Mouse (Mus musculus) embryonic facial prominence, embryonic 11.5 days (tissue): ENCODE data around the gene Trp53rka. TPM values are rescaled to one million over a fixed set of nuclear protein-coding genes. Genes with fewer than 3 reads are reported as not detected.

ENCODE experiments used
- ATAC-seq: fragments of 200-750 bp; cut with Nextera tagmentation; replicated peaks from 2 replicates; pipeline ENCODE4 v1.8.0; 2017; ENCODE audit warnings: low read depth; ENCODE audit not compliant: insufficient number of reproducible peaks, low FRiP score, low TSS enrichment
- DNase-seq: peaks from one replicate; pipeline ENCODE4 v3.0.0-alpha.2; 2015; ENCODE audit warnings: low spot score
- H3K27ac ChIP-seq: fragments of 300-500 bp; sonication (generic); replicated peaks from 2 replicates; pipeline ENCODE4 v1.5.1; 2014; ENCODE audit warnings: mild to moderate bottlenecking, low read depth, low read length, control low read depth
- H3K27me3 ChIP-seq: fragments of 300-500 bp; sonication (generic); 2 replicates; pipeline ENCODE4 v1.6.1; 2014; ENCODE audit warnings: mild to moderate bottlenecking, low read length, moderate library complexity, mixed read lengths; ENCODE audit not compliant: control insufficient read depth, insufficient read depth
- H3K36me3 ChIP-seq: fragments of 300-500 bp; sonication (generic); replicated peaks from 2 replicates; pipeline ENCODE4 v1.6.1; 2014; ENCODE audit warnings: low read depth, mild to moderate bottlenecking, low read length, moderate library complexity, mixed read lengths; ENCODE audit not compliant: control insufficient read depth, insufficient read depth
- H3K4me1 ChIP-seq: fragments of 300-500 bp; sonication (generic); 2 replicates; pipeline ENCODE4 v1.6.1; 2014; ENCODE audit warnings: low read length, mixed read lengths; ENCODE audit not compliant: control insufficient read depth, insufficient read depth
- H3K4me2 ChIP-seq: fragments of 300-500 bp; sonication (generic); 2 replicates; pipeline ENCODE4 v1.6.1; 2014; ENCODE audit warnings: low read depth, mild to moderate bottlenecking, control low read depth, low read length, moderate library complexity
- H3K4me3 ChIP-seq: fragments of 300-500 bp; sonication (generic); 2 replicates; pipeline ENCODE4 v1.5.1; 2014; ENCODE audit warnings: low read depth, low read length, control low read depth
- H3K9ac ChIP-seq: fragments of 300-500 bp; sonication (generic); replicated peaks from 2 replicates; pipeline ENCODE4 v1.6.1; 2014; ENCODE audit warnings: mild to moderate bottlenecking, control low read depth, low read length
- H3K9me3 ChIP-seq: fragments of 300-500 bp; sonication (generic); replicated peaks from 2 replicates; pipeline ENCODE4 v1.6.1; 2016; ENCODE audit warnings: mild to moderate bottlenecking, low read length, inconsistent platforms, mixed read lengths; ENCODE audit not compliant: control insufficient read depth
- WGBS: fragments of 180-500 bp; shearing (Covaris S2); extraction: QIAGEN DNeasy Blood & Tissue Kit; methylation state at CpG from one replicate; pipeline ENCODE4 v1.1.7; 2014; 5-methylcytosine and 5-hydroxymethylcytosine counted together
- polyA plus RNA-seq: library from polyadenylated mRNA; unstranded; fragments of >200 nt; fragmentation: Nextera tagmentation; extraction: Ambion mirVana; gene quantifications from 2 replicates; pipeline ENCODE4 v1.2.1, GENCODE M21; 2014

Gene Trp53rka
- polyA plus RNA-seq, 1 experiment from 2014 or later: 47.0 TPM

DNA sequence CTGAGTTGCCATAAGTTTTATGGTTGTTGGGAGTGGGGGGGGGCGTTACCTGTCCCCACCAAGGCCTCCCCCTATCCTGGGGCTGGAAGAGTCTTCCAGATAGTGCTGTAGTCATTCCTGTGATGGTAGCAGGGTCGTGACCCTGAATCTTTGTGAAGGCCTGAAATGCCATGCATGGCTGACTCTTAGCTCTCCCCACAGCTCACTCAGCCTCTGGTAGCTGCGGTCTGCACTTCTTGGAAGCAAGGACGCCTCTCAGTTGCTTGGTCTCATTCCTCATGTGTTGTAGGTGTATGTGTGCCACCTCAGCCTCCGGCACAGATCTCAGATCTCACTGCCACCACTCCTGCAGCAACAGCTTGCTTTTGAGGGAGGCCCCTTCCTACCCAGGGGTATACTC is 17.3 kb downstream of the Trp53rka start:
- Histone ChIP-seq H3K27me3 (peaks cover 10% of the 10 kb centered on the region), H3K27ac (no peak overlapping the region), H3K9ac (no peak overlapping the region), H3K36me3 (no peaks in the 10 kb centered on the region), H3K4me2 (no peak overlapping the region), H3K9me3 (no peaks in the 10 kb centered on the region), H3K4me1 (no peaks in the 10 kb centered on the region), H3K4me3 (no peak overlapping the region)
- 54% methylated on average over 5 of the region's 5 CpGs for WGBS
- DNase-seq (no peak), ATAC-seq (no peak)

DNA sequence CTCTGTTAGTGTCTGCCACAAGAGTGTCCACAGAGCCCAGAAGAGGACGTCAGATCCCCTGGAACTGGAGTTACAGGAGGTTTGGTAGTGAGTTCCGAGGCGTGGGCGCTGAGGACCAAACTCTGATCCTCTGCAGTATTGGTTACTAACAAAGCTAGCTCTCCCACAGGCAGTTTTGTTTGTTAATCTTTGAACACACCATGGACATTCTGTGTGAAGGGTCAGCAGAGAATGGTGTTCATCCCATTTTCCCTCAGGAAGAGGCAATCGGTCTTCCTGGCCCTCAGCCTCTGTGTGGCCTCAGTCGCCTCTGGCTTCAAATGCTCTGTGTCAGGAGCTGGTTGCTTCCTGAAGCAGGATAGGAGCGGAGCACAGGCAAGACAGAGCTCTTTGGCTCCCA is 17.7 kb downstream of the Trp53rka start:
- H3K9ac ChIP-seq: no peak overlapping the region
- H3K36me3 ChIP-seq: no peaks in the 10 kb centered on the region
- H3K9me3 ChIP-seq: no peaks in the 10 kb centered on the region
- no peak overlapping the region for H3K4me2 ChIP-seq
- ATAC-seq (no peak), DNase-seq (no peak)
- WGBS: 73% methylated on average over 7 of the region's 7 CpGs
- peaks cover 10% of the 10 kb centered on the region for H3K27me3 ChIP-seq
- no peak overlapping the region for H3K27ac ChIP-seq
- H3K4me1 ChIP-seq: no peaks in the 10 kb centered on the region
- no peak overlapping the region for H3K4me3 ChIP-seq

DNA sequence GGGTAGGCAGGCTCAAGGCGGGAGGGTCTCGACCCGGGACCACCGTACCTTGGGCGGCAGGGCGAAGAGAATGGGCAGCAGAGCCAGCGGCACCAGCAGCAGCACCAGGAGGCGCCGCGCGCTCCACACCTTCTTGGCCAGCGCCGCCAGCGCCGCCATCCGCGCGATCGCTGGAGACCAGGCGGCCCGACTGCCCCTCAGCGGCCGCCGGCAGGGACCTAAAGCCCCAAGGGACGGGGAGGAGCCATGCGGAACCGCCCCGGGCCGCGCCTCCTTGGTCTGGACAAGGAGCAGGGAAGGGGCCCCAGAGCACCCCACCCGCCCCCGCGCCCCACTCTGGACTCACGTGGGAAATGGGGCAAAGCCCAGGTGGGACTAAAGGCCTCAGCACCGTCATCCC is 20.1 kb downstream of the Trp53rka start, which contains the start of gene Slc13a3:
Gene Slc13a3 (minus strand): TSS at position 228 of the 400 bp plus-strand sequence.
- Histone ChIP-seq H3K4me3 (no peak within 1 kb of the TSS), H3K4me2 (peak within 1 kb of the TSS; percentile 19), H3K9me3 (no peaks in the 10 kb centered on the region), H3K27ac (no peak within 1 kb of the TSS), H3K4me1 (no peaks in the 10 kb centered on the region), H3K36me3 (no peaks in the 10 kb centered on the region), H3K27me3 (peaks cover 10% of the 10 kb centered on the region), H3K9ac (no peak within 1 kb of the TSS)
- 3% methylated on average over 34 of the region's 35 CpGs for WGBS
- ATAC-seq (no peak), DNase-seq (peak; percentile 39)

DNA sequence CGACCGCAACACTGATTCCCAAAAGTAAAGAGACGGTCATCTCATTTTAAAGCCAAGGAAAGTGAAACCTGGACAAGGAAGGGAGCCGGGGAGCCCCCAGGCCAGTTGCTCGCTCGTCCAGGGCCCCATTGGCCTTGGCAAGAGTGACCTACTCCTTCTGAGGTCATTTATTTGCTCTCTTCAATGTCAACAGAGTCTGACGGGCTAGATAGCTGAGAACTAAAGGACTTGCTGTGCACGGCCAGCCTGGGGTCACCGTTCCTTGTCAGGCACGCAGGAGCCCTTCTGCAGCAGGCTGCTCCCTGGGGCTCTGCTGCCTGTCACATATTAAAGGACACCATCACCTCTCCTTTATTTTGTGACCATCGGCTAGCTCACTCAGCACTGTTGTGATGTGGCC is 21.2 kb downstream of the Trp53rka start:
- no peaks in the 10 kb centered on the region for H3K9me3 ChIP-seq
- H3K4me1 ChIP-seq: no peaks in the 10 kb centered on the region
- ATAC-seq (no peak), DNase-seq (no peak)
- no peak overlapping the region for H3K4me2 ChIP-seq
- peaks cover 10% of the 10 kb centered on the region for H3K27me3 ChIP-seq
- H3K27ac ChIP-seq: no peak overlapping the region
- WGBS: 63% methylated on average over 11 of the region's 11 CpGs
- H3K4me3 ChIP-seq: no peak overlapping the region
- no peak overlapping the region for H3K9ac ChIP-seq
- H3K36me3 ChIP-seq: no peaks in the 10 kb centered on the region

GRCm38 (mm10) chr2:165470167-165470566 is 23.0 kb downstream of the Trp53rka start:
- Histone ChIP-seq H3K27ac (no peak overlapping the region), H3K9me3 (no peaks in the 10 kb centered on the region), H3K4me1 (no peaks in the 10 kb centered on the region), H3K36me3 (no peaks in the 10 kb centered on the region), H3K4me3 (no peak overlapping the region), H3K27me3 (peaks cover 10% of the 10 kb centered on the region), H3K9ac (no peak overlapping the region), H3K4me2 (no peak overlapping the region)
- ATAC-seq (no peak), DNase-seq (peak; percentile 27)
- 36% methylated on average over 5 of the region's 5 CpGs for WGBS

GRCm38 (mm10) chr2:165467824-165468452 is 25.2 kb downstream of the Trp53rka start:
- 55% methylated on average over 15 of the region's 15 CpGs for WGBS
- Histone ChIP-seq H3K4me3 (no peak overlapping the region), H3K9me3 (no peaks in the 10 kb centered on the region), H3K9ac (no peak overlapping the region), H3K4me2 (no peak overlapping the region), H3K27ac (no peak overlapping the region), H3K27me3 (0 out of 2 replicates have a peak, but pooled peaks cover 5% of the 10 kb centered on the region), H3K4me1 (no peaks in the 10 kb centered on the region), H3K36me3 (no peaks in the 10 kb centered on the region)
- DNase-seq (no peak), ATAC-seq (no peak; the same call in 1 of the 2 replicates)

DNA sequence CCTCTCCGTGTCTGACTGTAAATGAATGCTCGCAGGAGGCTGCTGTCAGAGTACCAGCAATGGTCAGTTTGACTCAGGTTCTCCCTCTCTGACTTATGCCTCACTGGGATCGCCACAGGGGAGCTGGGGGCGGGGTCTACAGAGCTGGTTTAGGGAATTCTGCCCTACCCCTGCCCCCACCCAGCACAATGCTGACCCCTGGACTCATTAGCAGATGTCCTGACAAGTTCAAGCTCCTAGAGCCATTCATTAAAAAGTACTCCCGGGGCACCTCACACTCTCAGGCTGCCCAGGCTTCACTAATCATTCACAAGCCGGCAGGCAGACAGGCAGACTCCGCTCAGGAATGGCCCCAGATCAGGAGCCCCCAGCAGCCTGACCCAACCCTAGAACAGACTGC is 33.5 kb downstream of the Trp53rka start:
- DNase-seq (peak; percentile 2), ATAC-seq (0 out of 2 replicates have a peak, but pooled peaks have one; percentile 29)
- Histone ChIP-seq H3K9ac (no peak overlapping the region), H3K4me3 (no peak overlapping the region), H3K27me3 (no peaks in the 10 kb centered on the region), H3K4me2 (no peak overlapping the region), H3K36me3 (no peaks in the 10 kb centered on the region), H3K9me3 (no peaks in the 10 kb centered on the region), H3K27ac (no peak overlapping the region), H3K4me1 (no peaks in the 10 kb centered on the region)
- 14% methylated on average over 7 of the region's 7 CpGs for WGBS

GRCm38 (mm10) chr2:165458189-165458588 is 34.9 kb downstream of the Trp53rka start:
- Histone ChIP-seq H3K4me1 (no peaks in the 10 kb centered on the region), H3K36me3 (no peaks in the 10 kb centered on the region), H3K9ac (no peak overlapping the region), H3K27me3 (no peaks in the 10 kb centered on the region), H3K9me3 (no peaks in the 10 kb centered on the region), H3K4me2 (no peak overlapping the region), H3K27ac (no peak overlapping the region), H3K4me3 (no peak overlapping the region)
- no peak for ATAC-seq
- no peak for DNase-seq
- 46% methylated on average over 5 of the region's 5 CpGs for WGBS
